Mouse (Mus musculus): ENCODE data around the gene Gm13287.

DNA sequence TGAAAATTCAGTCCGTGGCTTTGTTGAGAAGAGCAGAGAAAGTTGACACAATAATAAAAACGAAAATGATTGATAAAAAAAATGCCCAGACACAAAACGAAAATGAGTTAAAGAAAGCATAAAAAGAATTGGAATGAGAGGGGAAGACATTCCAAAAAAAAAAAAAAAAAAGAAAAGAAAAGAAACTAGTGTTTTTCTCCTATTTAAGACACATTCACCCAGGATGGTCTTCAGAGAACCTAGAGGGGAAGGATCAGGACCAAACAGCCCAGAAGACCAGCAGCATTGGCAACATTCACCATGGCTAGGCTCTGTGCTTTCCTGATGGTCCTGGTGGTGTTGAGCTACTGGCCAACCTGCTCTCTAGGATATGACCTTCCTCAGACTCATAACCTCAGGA lies 12.9 kb downstream of the Gm13287 start, which contains the start of gene Ifna7:
- TF ChIP-seq CTCF (IDR thresholded peaks at IDR 0.05; ENCODE audit: control insufficient read depth, insufficient read depth, insufficient read length) (no peak), MAX (IDR thresholded peaks at IDR 0.05) (no peak), USF1 (IDR thresholded peaks at IDR 0.05; ENCODE audit: low read depth) (no peak), MYOD1 (IDR thresholded peaks at IDR 0.05; ENCODE audit: control insufficient read depth, insufficient read length, low read depth) (no peak), CEBPB (IDR thresholded peaks at IDR 0.05; ENCODE audit: low read depth) (no peak), MYOG (IDR thresholded peaks at IDR 0.05; ENCODE audit: control insufficient read depth, extremely low read depth, insufficient read length) (no peak), FOSL1 (IDR thresholded peaks at IDR 0.05; ENCODE audit: insufficient read depth, low read length, poor library complexity, severe bottlenecking) (no peak)

All from C2C12 (cell line).